Mouse (Mus musculus) megakaryocyte, embryonic 14.5 days (primary cell): ENCODE data around the gene Gm20388. TPM values are rescaled to one million over a fixed set of nuclear protein-coding genes. Genes with fewer than 3 reads are reported as not detected.

ENCODE experiments used
- H3K27me3 ChIP-seq: replicated peaks from 2 replicates; pipeline ENCODE3; 2012; ENCODE audit warnings: inconsistent platforms
- H3K36me3 ChIP-seq: replicated peaks from 2 replicates; pipeline ENCODE3; 2012; ENCODE audit warnings: low read length, inconsistent platforms, mixed read lengths
- H3K4me1 ChIP-seq: 2 replicates; pipeline ENCODE4 v1.6.1; 2012; ENCODE audit warnings: inconsistent platforms
- H3K4me3 ChIP-seq: replicated peaks from 2 replicates; pipeline ENCODE3; 2012; ENCODE audit warnings: moderate library complexity, mild to moderate bottlenecking, inconsistent platforms
- H3K9me3 ChIP-seq: 2 replicates; pipeline ENCODE4 v1.6.1; 2012; ENCODE audit warnings: inconsistent platforms
- FLI1 ChIP-seq: IDR thresholded peaks from 2 replicates; pipeline ENCODE4 v1.6.1; 2012; ENCODE audit warnings: low read length, inconsistent platforms, mixed read lengths
- GATA1 ChIP-seq: IDR thresholded peaks from 3 replicates; pipeline ENCODE4 v1.6.1; 2012; ENCODE audit warnings: mixed read lengths, low read length, inconsistent platforms, borderline replicate concordance
- polyA plus RNA-seq: library from polyadenylated mRNA; stranded (reverse); fragments of >175 nt; gene quantifications from 2 replicates; pipeline ENCODE4 v1.2.3, GENCODE M21; 2012; ENCODE audit warnings: low replicate concordance; ENCODE audit not compliant: insufficient read depth

Gm20388 gene
- polyA plus RNA-seq, 1 experiment, result 111 TPM

GRCm38 (mm10) chr8:122778703-122779239, 2868.1 kb downstream of the Gm20388 start:
- H3K4me3 ChIP-seq, result peak overlapping the region; percentile 64
- no peaks in the 10 kb centered on the region for H3K9me3 ChIP-seq
- H3K4me1 ChIP-seq, result peaks cover 71% of the 10 kb centered on the region
- TF ChIP-seq FLI1 (no peak), GATA1 (no peak)
- peaks cover 12% of the 10 kb centered on the region for H3K27me3 ChIP-seq
- peaks cover 47% of the 10 kb centered on the region for H3K36me3 ChIP-seq

DNA sequence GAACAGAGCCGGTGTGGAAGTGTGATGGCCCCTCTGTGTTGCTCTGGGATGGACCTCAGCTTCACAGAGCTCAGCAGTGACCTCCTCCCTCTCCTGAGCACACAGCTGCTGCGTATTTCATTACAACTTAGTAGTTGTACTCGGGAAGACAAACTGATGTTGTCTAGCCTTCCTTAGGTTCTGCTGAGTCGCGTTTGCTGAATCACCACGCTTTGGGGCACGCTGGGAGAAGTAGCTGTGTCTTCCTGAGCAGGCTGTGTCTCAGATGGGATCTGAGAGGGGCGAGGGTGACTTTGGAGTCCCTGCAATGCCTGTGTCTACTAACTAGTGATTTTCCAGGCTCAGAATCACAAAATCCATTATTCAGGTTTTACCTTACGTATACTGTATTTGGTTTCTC, 2868.6 kb downstream of the Gm20388 start:
- Histone ChIP-seq H3K4me1 (peaks cover 76% of the 10 kb centered on the region), H3K27me3 (peaks cover 12% of the 10 kb centered on the region), H3K9me3 (no peaks in the 10 kb centered on the region), H3K4me3 (peak overlapping the region; percentile 64), H3K36me3 (peaks cover 52% of the 10 kb centered on the region)
- no peak for TF ChIP-seq GATA1
- no peak for TF ChIP-seq FLI1

DNA sequence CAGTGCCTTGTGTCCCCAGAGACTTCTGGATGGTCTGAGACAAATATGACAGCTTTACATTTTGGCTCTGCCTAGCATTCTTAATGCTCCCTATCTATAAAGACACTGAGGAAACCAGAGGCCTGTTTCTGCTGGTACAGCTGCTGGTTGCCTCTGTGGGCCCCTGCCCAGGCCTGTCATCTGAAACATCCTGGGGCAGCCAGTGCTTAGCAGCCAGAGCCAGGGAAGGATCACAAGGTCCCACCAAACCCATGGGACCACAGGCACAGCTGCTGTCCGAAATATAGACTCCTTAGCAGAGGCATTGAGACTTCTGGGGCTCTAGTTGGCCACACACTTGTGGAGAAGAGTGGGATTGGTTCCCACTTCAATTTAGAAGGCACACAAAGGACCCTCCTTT, 2874.1 kb downstream of the Gm20388 start:
- no peak for TF ChIP-seq GATA1
- no peak for TF ChIP-seq FLI1
- Histone ChIP-seq H3K4me1 (peaks cover 48% of the 10 kb centered on the region), H3K27me3 (peaks cover 10% of the 10 kb centered on the region), H3K4me3 (no peak overlapping the region), H3K9me3 (no peaks in the 10 kb centered on the region), H3K36me3 (peaks cover 99% of the 10 kb centered on the region)

- Histone ChIP-seq H3K36me3 (peaks cover 91% of the 10 kb centered on the region), H3K4me3 (no peak overlapping the region), H3K27me3 (peaks cover 15% of the 10 kb centered on the region), H3K4me1 (peaks cover 69% of the 10 kb centered on the region), H3K9me3 (no peaks in the 10 kb centered on the region)
- TF ChIP-seq FLI1, result no peak
- TF ChIP-seq GATA1, result no peak
Observed at GRCm38 (mm10) chr8:122789796-122790195, 2879.2 kb downstream of the Gm20388 start.

- Histone ChIP-seq H3K4me3 (no peak overlapping the region), H3K4me1 (peaks cover 65% of the 10 kb centered on the region), H3K9me3 (no peaks in the 10 kb centered on the region), H3K27me3 (peaks cover 27% of the 10 kb centered on the region), H3K36me3 (peaks cover 62% of the 10 kb centered on the region)
- no peak for TF ChIP-seq GATA1
- no peak for TF ChIP-seq FLI1
Observed at GRCm38 (mm10) chr8:122793375-122794174, 2882.9 kb downstream of the Gm20388 start.

- H3K4me1 ChIP-seq, result peaks cover 64% of the 10 kb centered on the region
- no peaks in the 10 kb centered on the region for H3K9me3 ChIP-seq
- peak overlapping the region; percentile 14 for H3K4me3 ChIP-seq
- peaks cover 60% of the 10 kb centered on the region for H3K36me3 ChIP-seq
- TF ChIP-seq GATA1 (no peak), FLI1 (no peak)
- H3K27me3 ChIP-seq, result peaks cover 27% of the 10 kb centered on the region
Observed at GRCm38 (mm10) chr8:122794175-122794454, 2883.5 kb downstream of the Gm20388 start.

GRCm38 (mm10) chr8:122803906-122804761, 2893.5 kb downstream of the Gm20388 start:
- H3K4me3 ChIP-seq, result no peak overlapping the region
- TF ChIP-seq GATA1 (no peak), FLI1 (no peak)
- H3K4me1 ChIP-seq, result peaks cover 31% of the 10 kb centered on the region
- peaks cover 20% of the 10 kb centered on the region for H3K27me3 ChIP-seq
- no peaks in the 10 kb centered on the region for H3K9me3 ChIP-seq
- peaks cover 68% of the 10 kb centered on the region for H3K36me3 ChIP-seq

DNA sequence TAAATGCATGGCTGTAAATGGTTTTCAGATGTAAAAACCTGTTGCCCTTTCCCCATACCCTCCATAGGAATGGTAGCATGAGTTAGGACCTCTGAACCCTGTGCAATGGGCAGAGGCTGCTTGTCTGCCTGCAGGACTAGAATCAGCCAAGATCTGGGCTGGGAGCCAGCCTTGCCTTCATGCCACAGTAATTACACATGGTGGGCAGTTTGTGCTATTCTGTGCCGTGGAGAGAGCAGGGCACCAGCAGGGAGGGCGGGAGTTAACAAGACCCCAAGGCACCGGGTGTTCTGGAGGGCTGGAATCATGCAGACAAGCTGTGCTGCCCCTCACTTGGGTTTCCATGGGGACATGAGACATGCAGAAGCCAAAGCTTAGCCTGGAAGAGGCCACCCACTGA, 2894.7 kb downstream of the Gm20388 start:
- TF ChIP-seq GATA1, result no peak
- Histone ChIP-seq H3K4me1 (peaks cover 29% of the 10 kb centered on the region), H3K9me3 (no peaks in the 10 kb centered on the region), H3K27me3 (peaks cover 20% of the 10 kb centered on the region), H3K36me3 (peaks cover 66% of the 10 kb centered on the region), H3K4me3 (no peak overlapping the region)

DNA sequence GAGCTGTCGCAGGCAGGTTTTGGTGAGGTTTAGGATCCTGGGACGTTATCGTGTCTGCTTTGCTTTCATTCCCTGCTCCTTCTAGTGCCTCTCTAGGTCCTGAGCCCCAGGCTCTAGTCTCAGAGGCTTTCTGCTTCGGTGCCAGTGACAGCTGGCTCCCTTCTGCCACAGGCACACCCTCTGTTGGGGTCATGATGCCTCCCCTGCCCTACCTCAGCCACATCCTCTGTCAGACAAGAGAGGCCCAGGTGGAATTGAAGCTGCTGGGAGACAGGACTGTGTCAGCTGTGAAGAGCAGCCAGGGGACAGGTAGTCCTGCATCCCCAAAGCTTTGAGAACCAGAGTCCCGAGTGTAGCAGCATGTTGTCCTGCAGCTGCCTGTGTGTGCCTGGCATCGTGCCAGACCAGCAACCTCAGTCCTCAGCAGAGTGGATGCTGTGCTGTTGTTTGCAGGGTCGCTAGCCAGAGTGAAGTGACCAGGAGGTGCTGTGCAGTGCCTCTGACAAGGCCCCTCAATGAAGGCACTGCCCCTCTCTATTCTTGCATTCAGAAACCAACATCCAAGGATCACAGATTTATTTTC, 2896.4 kb downstream of the Gm20388 start:
- TF ChIP-seq FLI1 (no peak), GATA1 (no peak)
- peaks cover 80% of the 10 kb centered on the region for H3K36me3 ChIP-seq
- H3K4me3 ChIP-seq, result no peak overlapping the region
- H3K27me3 ChIP-seq, result peaks cover 20% of the 10 kb centered on the region
- no peaks in the 10 kb centered on the region for H3K9me3 ChIP-seq
- peaks cover 29% of the 10 kb centered on the region for H3K4me1 ChIP-seq
